Mouse (Mus musculus) cerebellum, adult 2 months (tissue): ENCODE results near the gene Vps36. TPM values are rescaled to one million over a fixed set of nuclear protein-coding genes. Genes with fewer than 3 reads are reported as not detected.

Experiments
- DNase-seq, 2 experiments: peaks; one replicate each; pipeline ENCODE4 v3.0.0; 2021
- H3K27ac ChIP-seq: fragments of 200-500 bp; 2 replicates; pipeline ENCODE4 v1.5.1; 2012; ENCODE audit warnings: low read length, control low read depth, inconsistent platforms; ENCODE audit not compliant: insufficient read depth
- H3K27me3 ChIP-seq: fragments of 200-500 bp; 2 replicates; pipeline ENCODE4 v1.6.1; 2012; ENCODE audit warnings: inconsistent platforms, mild to moderate bottlenecking, low read length, moderate library complexity; ENCODE audit not compliant: control insufficient read depth, insufficient read depth
- H3K4me1 ChIP-seq: fragments of 200-500 bp; 2 replicates; pipeline ENCODE4 v1.6.1; 2011; ENCODE audit warnings: low read length; ENCODE audit not compliant: control insufficient read depth, insufficient read depth
- H3K4me3 ChIP-seq: fragments of 200-500 bp; replicated peaks from 2 replicates; pipeline ENCODE3; 2011; ENCODE audit warnings: mild to moderate bottlenecking, low read depth, low read length, control low read depth; ENCODE audit not compliant: insufficient read depth
- CTCF ChIP-seq: fragments of 200-500 bp; IDR thresholded peaks from 2 replicates; pipeline ENCODE4 v1.5.1; 2011; ENCODE audit warnings: low read depth, mild to moderate bottlenecking, control low read depth, low read length, moderate library complexity, borderline replicate concordance; ENCODE audit not compliant: insufficient read depth
- POLR2A ChIP-seq: fragments of 200-500 bp; IDR thresholded peaks from 2 replicates; pipeline ENCODE4 v1.6.1; 2011; ENCODE audit warnings: low read length, control low read depth, borderline replicate concordance; ENCODE audit not compliant: insufficient read depth
- WGBS: fragments of 180-500 bp; shearing (Covaris S2); methylation state at CpG from one replicate; pipeline ENCODE4 v1.1.7; 2018; 5-methylcytosine and 5-hydroxymethylcytosine counted together
- polyA plus RNA-seq: library from polyadenylated mRNA; depleted of rRNA; stranded (reverse); fragments of >200 nt; gene quantifications from 2 replicates; pipeline ENCODE4 v1.2.3, GENCODE M21; 2012; rRNA removed

The Vps36 gene
- 20.5 and 20.9 TPM in 2 replicates for polyA plus RNA-seq

DNA sequence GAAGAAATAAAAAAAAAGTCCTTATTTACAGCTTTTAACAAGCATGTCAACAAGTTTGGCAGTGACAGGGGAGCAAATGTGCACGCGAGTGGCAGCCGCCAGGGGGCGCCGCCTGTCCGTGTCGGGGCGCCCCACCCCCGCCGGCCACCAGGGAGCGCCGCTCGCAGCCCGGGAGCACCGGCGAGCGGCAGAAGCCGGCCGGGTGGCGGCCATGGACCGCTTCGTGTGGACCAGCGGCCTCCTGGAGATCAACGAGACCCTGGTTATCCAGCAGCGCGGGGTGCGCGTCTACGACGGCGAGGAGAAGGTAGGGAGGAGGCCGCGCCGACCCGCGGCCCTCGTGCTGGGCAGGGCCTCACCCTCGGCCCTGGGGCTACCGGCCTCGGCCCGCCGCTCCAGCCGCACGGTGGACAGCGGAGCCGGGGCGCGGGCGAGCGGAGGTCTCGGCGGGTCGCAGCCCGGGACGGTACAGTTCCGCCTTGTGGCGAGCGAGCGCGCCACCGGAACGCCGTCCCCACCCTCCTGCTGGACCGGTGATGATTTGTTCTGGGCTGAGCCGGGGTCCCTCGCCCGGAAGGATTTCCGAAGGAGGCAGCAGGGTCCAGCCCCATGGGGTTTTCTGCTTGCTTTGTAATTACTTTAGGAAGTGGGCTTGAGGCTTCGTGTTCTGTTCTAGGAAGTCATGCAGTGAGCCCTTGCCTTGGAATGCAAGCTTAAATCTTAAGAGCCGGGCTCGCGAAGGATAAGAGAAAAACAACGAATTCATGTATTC lies at the start of gene Vps36:
Gene Vps36 (plus strand): TSS at position 150 of the 772 bp plus-strand sequence.
- peak within 1 kb of the TSS; percentile 99 for H3K27ac ChIP-seq
- under 1% methylated on average over 73 of the region's 73 CpGs for WGBS
- peak; percentile 86 for TF ChIP-seq CTCF
- peak; percentile 59; the same call in 1 of the 2 replicates for TF ChIP-seq POLR2A
- H3K4me3 ChIP-seq, result peak within 1 kb of the TSS; percentile 90
- H3K4me1 ChIP-seq, result peaks cover 6% of the 10 kb centered on the region; the same call in 1 of the 2 replicates
- no peaks in the 10 kb centered on the region for H3K27me3 ChIP-seq
- DNase-seq, result peak; percentile 87 to 93

DNA sequence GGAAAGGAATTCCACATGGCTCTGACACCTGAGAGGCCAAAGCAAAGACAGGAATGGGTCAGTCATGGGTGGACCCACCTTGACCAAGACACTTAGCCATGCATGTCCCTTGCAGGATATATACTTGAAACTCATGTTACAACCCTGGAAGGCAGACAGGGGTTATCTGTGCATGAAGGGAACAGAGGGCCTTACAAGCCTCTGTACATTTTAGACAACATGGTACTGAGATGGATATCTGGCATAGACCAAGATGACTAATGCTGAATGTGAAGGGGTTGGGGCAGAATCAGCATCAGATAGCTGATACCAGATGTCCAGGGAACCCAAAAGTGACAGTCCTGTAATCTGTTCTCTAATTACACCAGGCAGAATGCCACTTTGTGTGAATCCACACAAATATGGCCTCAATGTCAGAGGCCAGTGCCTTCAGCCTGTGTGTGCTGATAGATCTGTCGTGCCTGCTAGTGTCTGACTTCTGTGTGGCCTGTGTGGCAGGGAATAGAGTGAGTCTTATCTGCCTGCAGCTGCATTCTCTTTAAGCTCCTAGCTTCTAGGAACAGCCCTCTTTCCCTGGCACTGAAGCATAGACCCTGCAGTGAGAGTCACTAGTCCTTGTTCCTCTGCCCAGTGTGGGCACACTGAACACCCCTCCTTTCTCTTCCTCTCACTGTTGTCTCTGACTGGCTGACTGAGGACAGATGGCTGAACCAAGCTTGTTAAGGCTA lies 48.7 kb upstream of the Vps36 start:
- Histone ChIP-seq H3K27ac (peak overlapping the region; percentile 31; the same call in 1 of the 2 replicates), H3K27me3 (no peaks in the 10 kb centered on the region), H3K4me3 (no peak overlapping the region), H3K4me1 (peaks cover 3% of the 10 kb centered on the region)
- 36% methylated on average over 1 of the region's 1 CpGs for WGBS
- TF ChIP-seq POLR2A (no peak), CTCF (no peak)
- DNase-seq, result peak in 1 of 2 experiments; percentile 23

DNA sequence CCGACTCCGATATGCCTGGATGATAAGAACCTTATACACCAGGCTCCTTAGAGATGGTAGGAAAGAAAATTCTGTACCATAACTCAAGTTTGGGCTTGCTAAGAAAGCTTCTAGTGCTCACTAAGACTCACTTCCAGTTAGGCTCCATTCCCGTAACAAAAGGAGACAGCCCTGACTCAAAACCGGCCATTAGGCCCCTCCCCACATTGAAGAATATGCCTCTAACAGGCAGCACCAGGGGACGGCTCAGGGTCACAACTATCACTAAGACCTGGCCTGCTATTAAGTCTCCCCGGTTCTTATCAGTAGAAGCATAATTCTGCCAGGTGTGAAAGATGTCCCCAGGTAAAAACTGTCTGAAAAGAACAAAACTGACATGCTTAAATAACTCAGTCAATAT lies 46.8 kb upstream of the Vps36 start:
- no peaks in the 10 kb centered on the region for H3K27me3 ChIP-seq
- TF ChIP-seq CTCF (no peak), POLR2A (no peak)
- WGBS, result 93% methylated on average over 6 of the region's 6 CpGs
- H3K27ac ChIP-seq, result no peak overlapping the region
- no peak for DNase-seq
- H3K4me1 ChIP-seq, result peaks cover 3% of the 10 kb centered on the region
- H3K4me3 ChIP-seq, result no peak overlapping the region

DNA sequence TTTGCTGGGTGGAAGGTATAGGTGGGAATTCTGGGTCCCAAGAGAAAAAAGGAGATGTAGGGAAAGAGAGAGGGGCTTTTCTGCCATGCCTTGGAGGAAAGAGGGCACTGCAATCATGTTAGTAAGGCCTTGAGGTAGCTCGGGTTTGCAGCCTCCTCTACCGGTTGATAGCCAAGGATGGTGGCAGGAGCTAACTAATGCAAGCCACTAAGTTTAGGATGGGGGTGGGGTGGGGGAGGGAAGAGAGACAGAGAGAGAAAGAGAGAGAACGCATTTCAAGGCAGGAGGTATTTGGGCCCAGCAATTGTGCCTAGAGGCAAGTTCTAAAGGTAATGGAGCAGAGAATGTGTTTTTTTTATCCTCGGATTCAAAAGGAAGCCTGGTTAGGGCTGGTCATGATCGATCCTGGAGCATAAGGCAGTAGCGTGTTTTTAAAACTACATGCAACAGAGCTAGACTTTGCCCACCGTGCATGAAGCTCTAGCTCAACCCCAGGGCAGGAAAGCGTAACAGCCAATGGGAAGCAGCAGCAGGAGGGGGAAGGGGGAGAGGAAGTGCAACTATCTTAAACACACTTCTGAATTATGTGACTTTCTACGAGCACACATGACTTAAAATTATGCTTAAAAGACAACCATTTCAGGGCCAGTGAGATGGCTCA lies 44.8 kb upstream of the Vps36 start:
- Histone ChIP-seq H3K27ac (no peak overlapping the region), H3K27me3 (no peaks in the 10 kb centered on the region), H3K4me3 (no peak overlapping the region), H3K4me1 (peaks cover 3% of the 10 kb centered on the region)
- 88% methylated on average over 9 of the region's 9 CpGs for WGBS
- no peak for DNase-seq
- TF ChIP-seq POLR2A (no peak), CTCF (no peak)

DNA sequence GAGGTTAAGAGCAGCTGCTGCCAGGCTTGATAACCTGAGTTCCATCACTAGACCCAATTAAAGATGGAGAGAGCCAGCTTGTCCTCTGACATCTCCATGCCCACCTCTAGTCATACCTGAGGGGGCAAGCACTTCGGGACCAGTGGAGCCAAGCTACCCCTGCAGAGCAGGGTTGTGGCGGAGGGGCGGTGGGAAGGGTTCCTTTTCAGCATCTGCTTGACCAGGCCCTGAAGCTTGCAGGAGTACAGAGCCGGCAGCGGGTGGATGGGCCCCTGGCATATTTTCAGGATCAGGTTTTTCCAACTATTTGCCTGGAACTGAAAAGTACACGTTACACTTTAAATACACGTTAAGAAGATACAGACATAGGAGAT lies 44.3 kb upstream of the Vps36 start:
- TF ChIP-seq CTCF (no peak), POLR2A (no peak)
- H3K4me1 ChIP-seq, result peaks cover 3% of the 10 kb centered on the region
- H3K4me3 ChIP-seq, result no peak overlapping the region
- 91% methylated on average over 7 of the region's 7 CpGs for WGBS
- H3K27me3 ChIP-seq, result no peaks in the 10 kb centered on the region
- H3K27ac ChIP-seq, result no peak overlapping the region
- no peak for DNase-seq

DNA sequence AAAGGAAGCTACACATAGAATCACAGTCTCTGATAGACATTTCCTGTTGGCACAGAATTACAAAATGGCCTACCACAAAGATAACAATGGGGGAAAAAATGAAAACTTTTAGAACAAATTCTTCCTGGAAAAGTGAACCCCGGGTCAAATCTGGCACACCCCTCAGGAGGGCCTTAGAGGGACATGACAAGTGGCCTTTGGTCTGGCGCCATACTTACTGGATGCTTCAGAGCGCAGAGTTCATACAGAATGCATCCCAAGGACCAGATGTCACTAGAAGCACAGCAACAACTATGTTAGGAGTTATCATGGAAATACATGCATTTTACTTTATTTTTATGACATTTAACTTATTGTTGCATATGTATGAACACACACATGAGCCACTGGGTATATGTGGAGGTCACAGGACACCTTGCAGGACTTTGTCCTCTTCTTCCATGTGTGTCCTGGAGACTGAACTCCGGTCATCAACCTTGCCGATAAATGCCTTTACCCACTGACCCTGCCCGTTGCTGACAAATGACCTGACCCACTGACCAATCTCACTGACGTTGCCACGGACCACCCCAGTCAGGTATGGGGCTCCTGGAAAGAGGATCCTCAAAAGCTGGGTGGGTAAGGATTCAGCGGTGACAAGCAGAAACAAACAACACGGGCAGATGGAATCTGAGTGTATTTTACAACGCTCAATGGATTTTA lies 42.8 kb upstream of the Vps36 start:
- Histone ChIP-seq H3K4me1 (no peaks in the 10 kb centered on the region; the same call in 1 of the 2 replicates), H3K4me3 (no peak overlapping the region), H3K27ac (no peak overlapping the region), H3K27me3 (no peaks in the 10 kb centered on the region)
- WGBS, result 81% methylated on average over 11 of the region's 11 CpGs
- no peak for DNase-seq
- TF ChIP-seq POLR2A (no peak), CTCF (no peak)

DNA sequence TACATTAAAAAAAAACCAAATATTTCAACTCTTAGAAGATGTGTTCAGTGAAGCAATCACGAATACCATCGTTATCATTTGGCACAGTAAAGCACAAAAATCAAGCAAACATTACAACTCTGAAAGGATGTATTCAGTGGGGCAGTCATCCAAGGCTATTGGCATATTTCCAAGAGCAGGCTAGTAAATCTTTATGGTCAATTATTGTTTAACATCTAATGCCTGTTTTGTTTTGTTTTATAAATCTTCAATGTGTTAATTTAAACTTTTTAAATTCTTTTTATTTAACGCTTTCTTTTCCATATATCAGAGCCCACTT lies 42.3 kb upstream of the Vps36 start:
- H3K4me1 ChIP-seq, result no peaks in the 10 kb centered on the region; the same call in 1 of the 2 replicates
- 30% methylated on average over 3 of the region's 3 CpGs for WGBS
- no peak overlapping the region for H3K27ac ChIP-seq
- no peak for DNase-seq
- H3K4me3 ChIP-seq, result no peak overlapping the region
- TF ChIP-seq CTCF, result no peak
- no peak for TF ChIP-seq POLR2A
- H3K27me3 ChIP-seq, result no peaks in the 10 kb centered on the region
